Mouse (Mus musculus) limb, embryonic 14.5 days (tissue): ENCODE results near the gene Emp3. TPM values are rescaled to one million over a fixed set of nuclear protein-coding genes. Genes with fewer than 3 reads are reported as not detected.
"Not testable (repeated sequence)": the region's sequence is repeated elsewhere in the genome, so short reads cannot be mapped to it uniquely, and the experiment has no call there.

Source experiments
- ATAC-seq: fragments of 200-750 bp; cut with Nextera tagmentation; 2 replicates; pipeline ENCODE4 v1.8.0; 2017; ENCODE audit warnings: low read depth, moderate number of reproducible peaks, moderate TSS enrichment; ENCODE audit not compliant: low FRiP score
- DNase-seq: peaks from one replicate; pipeline ENCODE4 v3.0.0-alpha.2; 2015; ENCODE audit warnings: low spot score
- H3K27ac ChIP-seq: fragments of 300-500 bp; sonication (generic); replicated peaks from 2 replicates; pipeline ENCODE4 v1.5.1; 2014; ENCODE audit warnings: low read depth, mild to moderate bottlenecking, low read length, moderate library complexity, mixed read lengths
- H3K27me3 ChIP-seq: fragments of 300-500 bp; sonication (generic); 2 replicates; pipeline ENCODE4 v1.6.1; 2014; ENCODE audit warnings: low read length, mixed read lengths; ENCODE audit not compliant: control insufficient read depth, insufficient read depth
- H3K36me3 ChIP-seq: fragments of 300-500 bp; sonication (generic); 2 replicates; pipeline ENCODE4 v1.6.1; 2014; ENCODE audit warnings: mild to moderate bottlenecking, low read length, moderate library complexity, mixed read lengths; ENCODE audit not compliant: control insufficient read depth, insufficient read depth
- H3K4me1 ChIP-seq: fragments of 300-500 bp; sonication (generic); 2 replicates; pipeline ENCODE4 v1.6.1; 2014; ENCODE audit warnings: antibody characterized with exemption, low read length, mixed read lengths; ENCODE audit not compliant: control insufficient read depth, insufficient read depth
- H3K4me2 ChIP-seq: fragments of 300-500 bp; sonication (generic); replicated peaks from 2 replicates; pipeline ENCODE4 v1.6.1; 2014; ENCODE audit warnings: low read depth, mild to moderate bottlenecking, low read length, moderate library complexity; ENCODE audit not compliant: severe bottlenecking
- H3K4me3 ChIP-seq: fragments of 300-500 bp; sonication (generic); replicated peaks from 2 replicates; pipeline ENCODE4 v1.5.1; 2014; ENCODE audit warnings: low read length
- H3K9ac ChIP-seq: fragments of 300-500 bp; sonication (generic); 2 replicates; pipeline ENCODE4 v1.6.1; 2014; ENCODE audit warnings: mild to moderate bottlenecking, low read depth, low read length, moderate library complexity; ENCODE audit not compliant: severe bottlenecking
- H3K9me3 ChIP-seq: fragments of 300-500 bp; sonication (generic); 2 replicates; pipeline ENCODE4 v1.6.1; 2016; ENCODE audit warnings: low read length; ENCODE audit not compliant: control insufficient read depth
- POLR2A ChIP-seq: fragments of 200-500 bp; IDR thresholded peaks from 2 replicates; pipeline ENCODE4 v1.8.0; 2012; ENCODE audit warnings: inconsistent platforms, mild to moderate bottlenecking, moderate library complexity, borderline replicate concordance; ENCODE audit not compliant: insufficient read depth, insufficient read length; ENCODE audit errors: extremely low read depth
- WGBS: fragments of 180-500 bp; shearing (Covaris S2); extraction: QIAGEN DNeasy Blood & Tissue Kit; methylation state at CpG from one replicate; pipeline ENCODE4 v1.1.7; 2014; 5-methylcytosine and 5-hydroxymethylcytosine counted together
- polyA plus RNA-seq, 2 experiments: library from polyadenylated mRNA; depleted of rRNA in 1 of 2; stranded (reverse) in 1 of 2; unstranded in 1 of 2; fragments of >200 nt; fragmentation: Nextera tagmentation in 1 of 2; extraction: Ambion mirVana in 1 of 2; gene quantifications; 2 replicates each; pipeline versions ENCODE4 v1.2.1 to v1.2.3; 2012 to 2014

Gene Emp3
- polyA plus RNA-seq, 2 experiments: 201 to 318 TPM

DNA sequence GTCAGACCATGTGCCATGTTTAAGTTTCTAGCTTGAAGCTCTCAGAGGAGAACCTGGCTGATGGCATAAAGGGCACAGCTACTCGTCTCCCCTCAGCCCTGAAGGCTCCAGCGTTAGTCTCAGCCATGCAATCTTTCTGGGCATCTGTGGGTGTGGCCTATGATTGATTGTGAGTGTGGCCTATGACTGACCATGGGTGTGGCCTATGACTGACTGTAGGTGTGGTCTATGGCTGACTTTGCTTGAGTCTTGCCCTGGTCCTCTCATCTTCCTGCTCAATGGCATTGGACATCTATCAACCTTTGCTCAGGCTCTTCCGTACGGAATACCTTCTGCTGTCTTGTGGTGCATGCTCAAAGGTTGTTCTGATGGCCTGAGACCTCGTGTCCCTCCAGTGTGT lies 19.6 kb downstream of the Emp3 start:
- Histone ChIP-seq H3K4me1 (peaks cover 6% of the 10 kb centered on the region; the same call in 1 of the 2 replicates), H3K27ac (no peak overlapping the region), H3K4me3 (no peak overlapping the region), H3K9me3 (no peaks in the 10 kb centered on the region), H3K9ac (no peak overlapping the region), H3K27me3 (no peaks in the 10 kb centered on the region), H3K4me2 (no peak overlapping the region), H3K36me3 (no peaks in the 10 kb centered on the region)
- no peak for TF ChIP-seq POLR2A
- WGBS: 51% methylated on average over 5 of the region's 5 CpGs
- no peak for ATAC-seq
- no peak for DNase-seq

DNA sequence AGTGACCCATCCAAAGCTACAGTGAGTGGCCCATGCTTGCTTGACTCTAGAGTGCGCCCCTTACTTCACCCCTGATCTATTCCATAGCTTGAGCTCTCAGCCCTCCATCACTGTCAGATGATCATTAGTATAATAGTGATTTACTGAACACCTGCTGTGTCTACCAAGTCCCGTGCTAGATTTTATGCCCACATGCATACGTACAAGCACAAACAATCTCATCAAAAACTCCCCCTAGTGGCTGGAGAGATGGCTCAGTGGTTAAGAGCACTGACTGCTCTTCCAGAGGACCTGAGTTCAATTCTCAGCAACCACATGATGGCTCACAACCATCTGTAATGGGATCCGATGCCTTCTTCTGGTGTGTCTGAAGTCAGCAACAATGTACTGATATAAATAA lies 23.1 kb downstream of the Emp3 start:
- H3K27ac ChIP-seq, H3K27me3 ChIP-seq, H3K9ac ChIP-seq, H3K4me1 ChIP-seq, H3K36me3 ChIP-seq, H3K9me3 ChIP-seq, ATAC-seq: not testable (repeated sequence)
- peak overlapping the region; percentile 89 for H3K4me2 ChIP-seq
- WGBS: 52% methylated on average over 4 of the region's 4 CpGs
- peak; percentile 34 for DNase-seq
- H3K4me3 ChIP-seq: peak overlapping the region; percentile 54

- TF ChIP-seq POLR2A: no peak
- peak overlapping the region; percentile 53 for H3K27ac ChIP-seq
- H3K4me1 ChIP-seq: peaks cover 6% of the 10 kb centered on the region; the same call in 1 of the 2 replicates
- ATAC-seq (peak; percentile 34), DNase-seq (peak; percentile 64)
- H3K36me3 ChIP-seq: no peaks in the 10 kb centered on the region
- peak overlapping the region; percentile 59 for H3K9ac ChIP-seq
- no peaks in the 10 kb centered on the region for H3K9me3 ChIP-seq
- H3K27me3 ChIP-seq: no peaks in the 10 kb centered on the region
- WGBS: 2% methylated on average over 17 of the region's 19 CpGs
- peak overlapping the region; percentile 89 for H3K4me2 ChIP-seq
- peak overlapping the region; percentile 54 for H3K4me3 ChIP-seq
These were observed 23.9 kb downstream of the Emp3 start for GRCm38 (mm10) chr7:45897258-45897757.

- Histone ChIP-seq H3K27ac (peak within 1 kb of the TSS; percentile 53), H3K4me2 (peak within 1 kb of the TSS; percentile 89), H3K4me1 (peaks cover 6% of the 10 kb centered on the region; the same call in 1 of the 2 replicates), H3K27me3 (no peaks in the 10 kb centered on the region), H3K9ac (peak within 1 kb of the TSS; percentile 59), H3K36me3 (no peaks in the 10 kb centered on the region), H3K4me3 (peak within 1 kb of the TSS; percentile 54), H3K9me3 (no peaks in the 10 kb centered on the region)
- peak; percentile 75; the same call in 1 of the 2 replicates for TF ChIP-seq POLR2A
- peak; percentile 100 for DNase-seq
- 1% methylated on average over 40 of the region's 40 CpGs for WGBS
- peak; percentile 97 for ATAC-seq
These were observed 24.5 kb downstream of the Emp3 start, which contains the start of the genes Syngr4 and Tmem143 for GRCm38 (mm10) chr7:45896517-45897257. TSS of gene Syngr4 (minus strand) at chr7:45896714. TSS of gene Tmem143 (plus strand) at chr7:45896941.

- no peaks in the 10 kb centered on the region for H3K9me3 ChIP-seq
- no peak overlapping the region for H3K9ac ChIP-seq
- H3K27me3 ChIP-seq: no peaks in the 10 kb centered on the region
- no peak for DNase-seq
- 79% methylated on average over 6 of the region's 6 CpGs for WGBS
- 0 out of 2 replicates have a peak overlapping the region, but pooled peaks have one; percentile 16 for H3K4me3 ChIP-seq
- H3K4me2 ChIP-seq: peak overlapping the region; percentile 44
- ATAC-seq: no peak
- H3K27ac ChIP-seq: no peak overlapping the region
- H3K4me1 ChIP-seq: peaks cover 6% of the 10 kb centered on the region; the same call in 1 of the 2 replicates
- H3K36me3 ChIP-seq: no peaks in the 10 kb centered on the region
- TF ChIP-seq POLR2A: no peak
These were observed 25.2 kb downstream of the Emp3 start for GRCm38 (mm10) chr7:45895931-45896516.
